Mouse (Mus musculus): ENCODE measurements around the gene Fam221a. TPM values are rescaled to one million over a fixed set of nuclear protein-coding genes. Genes with fewer than 3 reads are reported as not detected.

Fam221a gene
- 2.9 TPM for polyA plus RNA-seq (2012; fragmentation: generic; extraction: Trizol)
- long read RNA-seq, experiment 1, partial matches to known transcripts, result 0 of 3 reads
- long read RNA-seq, experiment 1, other reads (novel, unspliced or antisense), result 1 of 3 reads
- long read RNA-seq, experiment 2, transcript Fam221a-202 (6 exons, 1,304 nt), result major isoform, 5 of 7 reads
- long read RNA-seq, experiment 2, partial matches to known transcripts, result 0 of 7 reads
- long read RNA-seq, experiment 2, other reads (novel, unspliced or antisense), result 1 of 7 reads

DNA sequence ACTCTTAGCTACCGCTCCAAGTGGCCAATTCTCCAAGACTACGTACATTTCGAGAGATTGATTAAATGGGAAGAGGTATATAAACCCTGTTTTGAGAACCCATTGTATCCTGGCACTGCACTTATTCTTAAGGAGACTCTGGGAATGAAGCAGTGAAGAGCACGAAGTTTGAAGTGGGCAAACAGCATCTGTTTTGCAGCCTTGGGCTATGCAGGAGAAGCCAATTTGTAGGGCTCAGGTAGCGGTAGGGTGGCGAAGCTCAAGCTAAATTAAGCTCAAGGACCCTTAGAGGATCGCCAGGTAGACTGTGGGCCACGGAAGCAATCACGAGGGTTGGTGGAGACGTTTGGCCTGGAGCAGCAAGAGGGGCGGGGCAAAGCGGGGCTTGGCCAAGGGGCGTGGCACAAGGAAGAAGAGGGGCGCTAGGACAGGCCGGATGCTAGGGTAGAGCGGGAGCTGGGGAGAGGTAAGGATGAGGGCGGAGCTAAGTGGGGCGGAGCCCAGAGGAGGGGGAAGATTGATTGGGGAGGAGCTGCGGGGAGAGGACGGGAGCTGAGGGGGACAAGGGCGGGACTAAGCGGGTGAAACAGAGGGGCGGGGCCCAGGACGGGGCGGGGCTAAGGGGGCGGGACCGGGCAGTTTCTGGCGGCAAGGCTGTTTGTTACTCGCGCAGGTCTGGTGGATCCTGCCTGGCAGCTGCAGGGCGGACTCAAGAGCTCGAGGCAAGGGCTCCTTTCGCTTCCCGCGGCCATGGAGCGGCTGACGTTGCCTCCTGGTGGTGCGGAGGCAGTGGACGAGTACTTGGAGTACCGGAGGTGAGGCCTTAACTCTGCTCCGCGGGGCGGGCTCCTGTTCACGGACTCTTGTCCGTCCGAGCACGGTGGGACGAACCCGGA, at the start of gene Fam221a:
Gene Fam221a, plus strand, starts transcription at position 581 of the 896 bp plus-strand sequence.
- Histone ChIP-seq H3K27me3 (ENCODE audit: control insufficient read depth, insufficient read depth, insufficient read length) (no peaks in the 10 kb centered on the region), H3K36me3 (ENCODE audit: control insufficient read depth, insufficient read depth) (no peaks in the 10 kb centered on the region), H3K79me3 (ENCODE audit: low read depth) (no peaks in the 10 kb centered on the region), H3K79me2 (ENCODE audit: control insufficient read depth, insufficient read depth) (no peaks in the 10 kb centered on the region), H3ac (ENCODE audit: control insufficient read depth, insufficient read length, low read depth) (peak within 1 kb of the TSS; percentile 33), H3K4me3 (ENCODE audit: insufficient read depth, poor library complexity, severe bottlenecking) (peak within 1 kb of the TSS; percentile 23)
- peak; percentile 36 for TF ChIP-seq MAX (IDR thresholded peaks at IDR 0.05)
- no peak for TF ChIP-seq FOSL1 (IDR thresholded peaks at IDR 0.05; ENCODE audit: insufficient read depth, low read length, poor library complexity, severe bottlenecking)

DNA sequence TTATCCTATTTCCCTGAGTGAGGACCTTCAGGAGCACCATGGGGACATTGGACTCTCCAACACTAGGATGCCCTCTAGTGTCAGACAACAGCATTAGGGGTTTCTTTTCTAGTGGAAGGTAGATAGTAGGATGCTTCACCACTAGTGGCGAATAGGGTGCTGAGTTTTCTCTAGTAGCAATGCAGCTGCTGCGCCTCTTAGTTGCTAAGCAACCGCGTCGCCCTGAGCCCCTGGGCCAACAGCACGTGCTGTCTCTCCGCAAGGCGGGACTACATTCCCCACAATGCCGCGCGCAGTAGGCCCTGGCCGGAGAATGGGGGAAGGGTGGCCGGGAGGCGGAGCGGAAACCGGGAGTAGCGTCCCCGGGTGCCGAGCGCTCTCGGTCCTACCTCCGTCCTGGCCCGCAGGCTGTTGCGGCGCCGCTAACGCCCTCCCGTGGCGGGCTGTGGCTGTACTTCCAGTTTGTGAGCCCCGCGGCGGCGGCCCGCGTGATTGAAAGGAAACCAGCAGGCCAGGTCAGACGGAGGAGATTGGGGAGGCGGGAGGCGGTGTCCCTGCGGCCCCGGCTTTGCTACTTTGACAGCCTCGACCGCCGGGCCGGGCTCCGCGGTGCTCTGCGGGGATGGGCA, 48.5 kb upstream of the Fam221a start, which contains the start of gene Ccdc126:
Gene Ccdc126, plus strand, starts transcription at position 309 of the 629 bp plus-strand sequence.
- no peaks in the 10 kb centered on the region for H3K79me3 ChIP-seq (ENCODE audit: low read depth)
- H3K27me3 ChIP-seq (ENCODE audit: control insufficient read depth, insufficient read depth, insufficient read length), result no peaks in the 10 kb centered on the region
- H3K4me3 ChIP-seq (ENCODE audit: insufficient read depth, poor library complexity, severe bottlenecking), result peak within 1 kb of the TSS; percentile 48
- peak within 1 kb of the TSS; percentile 47 for H3ac ChIP-seq (ENCODE audit: control insufficient read depth, insufficient read length, low read depth)
- H3K79me2 ChIP-seq (ENCODE audit: control insufficient read depth, insufficient read depth), result no peaks in the 10 kb centered on the region
- no peaks in the 10 kb centered on the region for H3K36me3 ChIP-seq (ENCODE audit: control insufficient read depth, insufficient read depth)
- TF ChIP-seq MYOD1 (IDR thresholded peaks at IDR 0.05; ENCODE audit: control insufficient read depth, insufficient read length, low read depth), result peak; percentile 83
- TF ChIP-seq MAX (IDR thresholded peaks at IDR 0.05), result peak; percentile 97
- no peak for TF ChIP-seq MYOG (IDR thresholded peaks at IDR 0.05; ENCODE audit: control insufficient read depth, extremely low read depth, insufficient read length)
- no peak for TF ChIP-seq FOSL1 (IDR thresholded peaks at IDR 0.05; ENCODE audit: insufficient read depth, low read length, poor library complexity, severe bottlenecking)
- no peak for TF ChIP-seq CEBPB (IDR thresholded peaks at IDR 0.05; ENCODE audit: low read depth)
- TF ChIP-seq CTCF (IDR thresholded peaks at IDR 0.05; ENCODE audit: control insufficient read depth, insufficient read depth, insufficient read length), result no peak
- TF ChIP-seq USF1 (IDR thresholded peaks at IDR 0.05; ENCODE audit: low read depth), result peak; percentile 89

DNA sequence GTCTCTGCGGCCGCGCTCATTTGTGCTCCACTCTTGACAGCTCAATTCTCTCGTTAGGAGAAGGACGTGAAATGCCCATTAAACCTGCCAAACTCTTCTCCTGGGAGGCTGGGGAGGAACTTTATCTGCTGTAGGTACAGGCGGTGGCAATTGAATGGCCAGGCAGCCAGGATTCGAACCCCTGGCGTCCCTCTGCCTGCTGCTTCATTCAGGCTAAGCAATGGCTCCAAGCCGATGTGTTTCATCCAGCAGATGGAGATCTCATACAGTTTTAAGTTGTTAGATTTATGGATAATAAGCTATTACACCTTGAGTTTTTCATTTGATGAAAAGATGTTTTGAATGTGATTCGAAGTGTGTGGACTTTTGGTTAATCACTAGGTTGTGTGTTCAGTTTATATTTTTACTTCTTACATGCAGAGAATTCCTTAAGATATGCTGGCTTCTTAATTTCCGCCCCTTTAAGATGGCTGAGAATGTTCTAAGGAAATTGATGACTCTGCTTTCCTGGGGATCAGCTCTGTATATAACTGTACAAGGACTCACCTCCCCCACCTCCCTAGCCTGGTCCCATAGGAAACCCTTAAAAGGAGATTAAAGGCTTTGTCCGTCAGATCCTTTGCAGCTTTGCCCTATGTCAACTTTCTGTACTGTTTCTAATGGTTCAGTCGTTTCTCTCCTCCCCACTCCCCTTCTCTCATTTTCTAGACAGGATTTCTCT, 47.8 kb upstream of the Fam221a start:
- peak overlapping the region; percentile 48 for H3K4me3 ChIP-seq (ENCODE audit: insufficient read depth, poor library complexity, severe bottlenecking)
- no peaks in the 10 kb centered on the region for H3K79me2 ChIP-seq (ENCODE audit: control insufficient read depth, insufficient read depth)
- no peaks in the 10 kb centered on the region for H3K27me3 ChIP-seq (ENCODE audit: control insufficient read depth, insufficient read depth, insufficient read length)
- no peaks in the 10 kb centered on the region for H3K79me3 ChIP-seq (ENCODE audit: low read depth)
- H3K36me3 ChIP-seq (ENCODE audit: control insufficient read depth, insufficient read depth), result no peaks in the 10 kb centered on the region
- H3ac ChIP-seq (ENCODE audit: control insufficient read depth, insufficient read length, low read depth), result peak overlapping the region; percentile 47
- TF ChIP-seq CEBPB (IDR thresholded peaks at IDR 0.05; ENCODE audit: low read depth), result no peak
- TF ChIP-seq FOSL1 (IDR thresholded peaks at IDR 0.05; ENCODE audit: insufficient read depth, low read length, poor library complexity, severe bottlenecking), result no peak
- TF ChIP-seq CTCF (IDR thresholded peaks at IDR 0.05; ENCODE audit: control insufficient read depth, insufficient read depth, insufficient read length), result no peak
- TF ChIP-seq USF1 (IDR thresholded peaks at IDR 0.05; ENCODE audit: low read depth), result no peak
- no peak for TF ChIP-seq MAX (IDR thresholded peaks at IDR 0.05)
- TF ChIP-seq MYOD1 (IDR thresholded peaks at IDR 0.05; ENCODE audit: control insufficient read depth, insufficient read length, low read depth), result no peak
- no peak for TF ChIP-seq MYOG (IDR thresholded peaks at IDR 0.05; ENCODE audit: control insufficient read depth, extremely low read depth, insufficient read length)

GRCm38 (mm10) chr6:49321341-49321740, 46.2 kb upstream of the Fam221a start:
- TF ChIP-seq MAX (IDR thresholded peaks at IDR 0.05) (no peak), CEBPB (IDR thresholded peaks at IDR 0.05; ENCODE audit: low read depth) (no peak), USF1 (IDR thresholded peaks at IDR 0.05; ENCODE audit: low read depth) (no peak), MYOG (IDR thresholded peaks at IDR 0.05; ENCODE audit: control insufficient read depth, extremely low read depth, insufficient read length) (no peak), CTCF (IDR thresholded peaks at IDR 0.05; ENCODE audit: control insufficient read depth, insufficient read depth, insufficient read length) (no peak), MYOD1 (IDR thresholded peaks at IDR 0.05; ENCODE audit: control insufficient read depth, insufficient read length, low read depth) (no peak), FOSL1 (IDR thresholded peaks at IDR 0.05; ENCODE audit: insufficient read depth, low read length, poor library complexity, severe bottlenecking) (no peak)
- Histone ChIP-seq H3K36me3 (ENCODE audit: control insufficient read depth, insufficient read depth) (no peaks in the 10 kb centered on the region), H3ac (ENCODE audit: control insufficient read depth, insufficient read length, low read depth) (no peak overlapping the region), H3K79me3 (ENCODE audit: low read depth) (no peaks in the 10 kb centered on the region), H3K27me3 (ENCODE audit: control insufficient read depth, insufficient read depth, insufficient read length) (no peaks in the 10 kb centered on the region), H3K4me3 (ENCODE audit: insufficient read depth, poor library complexity, severe bottlenecking) (no peak overlapping the region), H3K79me2 (ENCODE audit: control insufficient read depth, insufficient read depth) (no peaks in the 10 kb centered on the region)

DNA sequence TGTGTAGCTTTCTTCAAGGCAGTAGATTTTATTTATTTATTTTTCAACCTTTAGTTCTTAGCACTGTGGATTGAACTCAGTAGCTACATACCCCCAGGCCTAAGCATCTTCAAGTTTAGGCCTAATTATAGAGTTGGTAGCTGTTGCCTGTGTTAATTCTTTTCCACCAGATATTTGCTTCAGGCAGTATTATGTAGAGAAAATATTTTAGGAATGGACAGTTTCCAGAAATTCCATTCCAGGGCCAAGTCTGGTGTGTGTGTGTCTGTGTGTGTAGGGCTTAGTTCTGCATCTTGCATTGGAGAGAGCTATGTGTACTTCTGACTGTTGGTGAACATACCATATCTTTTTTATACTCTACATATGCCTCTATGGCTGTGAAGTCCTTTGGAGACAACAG, 45.5 kb upstream of the Fam221a start:
- Histone ChIP-seq H3K79me2 (ENCODE audit: control insufficient read depth, insufficient read depth) (no peaks in the 10 kb centered on the region), H3K27me3 (ENCODE audit: control insufficient read depth, insufficient read depth, insufficient read length) (no peaks in the 10 kb centered on the region), H3K4me3 (ENCODE audit: insufficient read depth, poor library complexity, severe bottlenecking) (no peak overlapping the region), H3ac (ENCODE audit: control insufficient read depth, insufficient read length, low read depth) (no peak overlapping the region), H3K36me3 (ENCODE audit: control insufficient read depth, insufficient read depth) (no peaks in the 10 kb centered on the region), H3K79me3 (ENCODE audit: low read depth) (no peaks in the 10 kb centered on the region)
- TF ChIP-seq MAX (IDR thresholded peaks at IDR 0.05) (no peak), USF1 (IDR thresholded peaks at IDR 0.05; ENCODE audit: low read depth) (no peak), CTCF (IDR thresholded peaks at IDR 0.05; ENCODE audit: control insufficient read depth, insufficient read depth, insufficient read length) (no peak), FOSL1 (IDR thresholded peaks at IDR 0.05; ENCODE audit: insufficient read depth, low read length, poor library complexity, severe bottlenecking) (no peak), MYOD1 (IDR thresholded peaks at IDR 0.05; ENCODE audit: control insufficient read depth, insufficient read length, low read depth) (no peak), MYOG (IDR thresholded peaks at IDR 0.05; ENCODE audit: control insufficient read depth, extremely low read depth, insufficient read length) (no peak), CEBPB (IDR thresholded peaks at IDR 0.05; ENCODE audit: low read depth) (no peak)

All from C2C12 (cell line).